Mouse (Mus musculus): ENCODE measurements around the gene Uroc1. TPM values are rescaled to one million over a fixed set of nuclear protein-coding genes. Genes with fewer than 3 reads are reported as not detected.

The Uroc1 gene
- total RNA-seq, 2 experiments from 2014 or later: not detected

GRCm38 (mm10) chr6:90347183-90347582 lies 14.1 kb downstream of the Uroc1 start:
- ATAC-seq (replicated peaks; ENCODE audit: low FRiP score, poor library complexity, severe bottlenecking): no peak

GRCm38 (mm10) chr6:90348500-90348899 lies 15.4 kb downstream of the Uroc1 start:
- no peak for ATAC-seq (replicated peaks; ENCODE audit: low FRiP score, poor library complexity, severe bottlenecking)

GRCm38 (mm10) chr6:90350011-90350410 lies 16.9 kb downstream of the Uroc1 start:
- ATAC-seq (replicated peaks; ENCODE audit: low FRiP score, poor library complexity, severe bottlenecking): no peak

GRCm38 (mm10) chr6:90358142-90358541 lies 25.1 kb downstream of the Uroc1 start:
- ATAC-seq (replicated peaks; ENCODE audit: low FRiP score, poor library complexity, severe bottlenecking): no peak

- no peak for ATAC-seq (replicated peaks; ENCODE audit: low FRiP score, poor library complexity, severe bottlenecking)
Measured at GRCm38 (mm10) chr6:90359445-90359844, 26.4 kb downstream of the Uroc1 start.

GRCm38 (mm10) chr6:90360024-90360781 lies 27.1 kb downstream of the Uroc1 start:
- no peak for ATAC-seq (replicated peaks; ENCODE audit: low FRiP score, poor library complexity, severe bottlenecking)

GRCm38 (mm10) chr6:90360922-90361614 lies 28.0 kb downstream of the Uroc1 start:
- no peak for ATAC-seq (replicated peaks; ENCODE audit: low FRiP score, poor library complexity, severe bottlenecking)

GRCm38 (mm10) chr6:90363301-90363700 lies 30.2 kb downstream of the Uroc1 start:
- no peak for ATAC-seq (replicated peaks; ENCODE audit: low FRiP score, poor library complexity, severe bottlenecking)

- ATAC-seq (replicated peaks; ENCODE audit: low FRiP score, poor library complexity, severe bottlenecking): peak; percentile 88
Measured at GRCm38 (mm10) chr6:90368976-90369724, 36.1 kb downstream of the Uroc1 start, which contains the start of gene Zxdc. Gene Zxdc (plus strand): TSS chr6:90369492.

- ATAC-seq (replicated peaks; ENCODE audit: low FRiP score, poor library complexity, severe bottlenecking): no peak
Measured at GRCm38 (mm10) chr6:90369725-90370553, 36.9 kb downstream of the Uroc1 start.

GRCm38 (mm10) chr6:90374647-90375046 lies 41.6 kb downstream of the Uroc1 start:
- ATAC-seq (replicated peaks; ENCODE audit: low FRiP score, poor library complexity, severe bottlenecking): no peak

- no peak for ATAC-seq (replicated peaks; ENCODE audit: low FRiP score, poor library complexity, severe bottlenecking)
Measured at GRCm38 (mm10) chr6:90377708-90378107, 44.6 kb downstream of the Uroc1 start.

GRCm38 (mm10) chr6:90381465-90381864 lies 48.4 kb downstream of the Uroc1 start:
- no peak for ATAC-seq (replicated peaks; ENCODE audit: low FRiP score, poor library complexity, severe bottlenecking)

GRCm38 (mm10) chr6:90390629-90391028 lies 57.5 kb downstream of the Uroc1 start:
- ATAC-seq (replicated peaks; ENCODE audit: low FRiP score, poor library complexity, severe bottlenecking): no peak

- ATAC-seq (replicated peaks; ENCODE audit: low FRiP score, poor library complexity, severe bottlenecking): no peak
Measured at GRCm38 (mm10) chr6:90393948-90394347, 60.9 kb downstream of the Uroc1 start.

GRCm38 (mm10) chr6:90395751-90396150 lies 62.7 kb downstream of the Uroc1 start:
- no peak for ATAC-seq (replicated peaks; ENCODE audit: low FRiP score, poor library complexity, severe bottlenecking)

- no peak for ATAC-seq (replicated peaks; ENCODE audit: low FRiP score, poor library complexity, severe bottlenecking)
Measured at GRCm38 (mm10) chr6:90397291-90397690, 64.2 kb downstream of the Uroc1 start.

GRCm38 (mm10) chr6:90408632-90409031 lies 75.5 kb downstream of the Uroc1 start:
- ATAC-seq (replicated peaks; ENCODE audit: low FRiP score, poor library complexity, severe bottlenecking): no peak

GRCm38 (mm10) chr6:90410972-90411371 lies 77.9 kb downstream of the Uroc1 start:
- no peak for ATAC-seq (replicated peaks; ENCODE audit: low FRiP score, poor library complexity, severe bottlenecking)

GRCm38 (mm10) chr6:90411926-90412325 lies 78.8 kb downstream of the Uroc1 start:
- ATAC-seq (replicated peaks; ENCODE audit: low FRiP score, poor library complexity, severe bottlenecking): no peak
